Mouse (Mus musculus) liver, embryonic 13.5 days (tissue): ENCODE results near the gene Akap12. TPM values are rescaled to one million over a fixed set of nuclear protein-coding genes. Genes with fewer than 3 reads are reported as not detected.

Source experiments
- ATAC-seq: fragments of 200-750 bp; cut with Nextera tagmentation; 2 replicates; pipeline ENCODE4 v1.8.0; 2017; ENCODE audit warnings: low read depth, mild to moderate bottlenecking, moderate number of reproducible peaks, moderate library complexity
- DNase-seq: peaks from one replicate; pipeline ENCODE4 v3.0.0; 2022
- H3K27ac ChIP-seq: fragments of 300-500 bp; sonication (generic); 2 replicates; pipeline ENCODE4 v1.5.1; 2015; ENCODE audit warnings: moderate library complexity, mild to moderate bottlenecking, inconsistent platforms
- H3K27me3 ChIP-seq: fragments of 300-500 bp; sonication (generic); 2 replicates; pipeline ENCODE4 v1.6.1; 2015; ENCODE audit warnings: mild to moderate bottlenecking, inconsistent platforms
- H3K36me3 ChIP-seq: fragments of 300-500 bp; sonication (generic); 2 replicates; pipeline ENCODE4 v1.6.1; 2015; ENCODE audit warnings: mild to moderate bottlenecking, inconsistent platforms
- H3K4me1 ChIP-seq: fragments of 300-500 bp; sonication (generic); replicated peaks from 2 replicates; pipeline ENCODE4 v1.6.1; 2015; ENCODE audit warnings: inconsistent platforms
- H3K4me2 ChIP-seq: fragments of 300-500 bp; sonication (generic); 2 replicates; pipeline ENCODE4 v1.6.1; 2015; ENCODE audit warnings: inconsistent platforms, mild to moderate bottlenecking, moderate library complexity
- H3K4me3 ChIP-seq: fragments of 300-500 bp; sonication (generic); replicated peaks from 2 replicates; pipeline ENCODE4 v1.5.1; 2015; ENCODE audit warnings: mild to moderate bottlenecking, inconsistent platforms
- H3K9ac ChIP-seq: fragments of 300-500 bp; sonication (generic); 2 replicates; pipeline ENCODE4 v1.6.1; 2015; ENCODE audit warnings: mild to moderate bottlenecking, inconsistent platforms
- H3K9me3 ChIP-seq: fragments of 300-500 bp; sonication (generic); replicated peaks from 2 replicates; pipeline ENCODE4 v1.6.1; 2016; ENCODE audit warnings: inconsistent platforms
- WGBS: fragments of 180-500 bp; shearing (Covaris S2); methylation state at CpG from one replicate; pipeline ENCODE4 v1.1.7; 2015; ENCODE audit not compliant: insufficient replicate concordance; 5-methylcytosine and 5-hydroxymethylcytosine counted together
- polyA plus RNA-seq: library from polyadenylated mRNA; unstranded; fragments of >200 nt; fragmentation: Nextera tagmentation; extraction: Ambion mirVana; gene quantifications from 2 replicates; pipeline ENCODE4 v1.2.1, GENCODE M21; 2015

Akap12 gene
- polyA plus RNA-seq, 1 experiment from 2014 or later: 4.6 TPM

- H3K9me3 ChIP-seq: no peaks in the 10 kb centered on the region
- no peak for DNase-seq
- H3K4me2 ChIP-seq: no peak overlapping the region
- no peak overlapping the region for H3K27ac ChIP-seq
- H3K9ac ChIP-seq: no peak overlapping the region
- no peaks in the 10 kb centered on the region for H3K4me1 ChIP-seq
- WGBS: 53% methylated on average over 8 of the region's 8 CpGs
- no peaks in the 10 kb centered on the region for H3K36me3 ChIP-seq
- H3K27me3 ChIP-seq: no peaks in the 10 kb centered on the region
- H3K4me3 ChIP-seq: no peak overlapping the region
- ATAC-seq: no peak
These were observed 19.6 kb downstream of the Akap12 start for GRCm38 (mm10) chr10:4285752-4286151.

- Histone ChIP-seq H3K4me2 (no peak overlapping the region), H3K27ac (no peak overlapping the region), H3K9me3 (no peaks in the 10 kb centered on the region), H3K9ac (no peak overlapping the region), H3K4me1 (no peaks in the 10 kb centered on the region), H3K27me3 (no peaks in the 10 kb centered on the region), H3K36me3 (no peaks in the 10 kb centered on the region), H3K4me3 (no peak overlapping the region)
- DNase-seq (no peak), ATAC-seq (no peak)
- WGBS: 66% methylated on average over 5 of the region's 5 CpGs
These were observed 23.0 kb downstream of the Akap12 start for GRCm38 (mm10) chr10:4289171-4289570.

DNA sequence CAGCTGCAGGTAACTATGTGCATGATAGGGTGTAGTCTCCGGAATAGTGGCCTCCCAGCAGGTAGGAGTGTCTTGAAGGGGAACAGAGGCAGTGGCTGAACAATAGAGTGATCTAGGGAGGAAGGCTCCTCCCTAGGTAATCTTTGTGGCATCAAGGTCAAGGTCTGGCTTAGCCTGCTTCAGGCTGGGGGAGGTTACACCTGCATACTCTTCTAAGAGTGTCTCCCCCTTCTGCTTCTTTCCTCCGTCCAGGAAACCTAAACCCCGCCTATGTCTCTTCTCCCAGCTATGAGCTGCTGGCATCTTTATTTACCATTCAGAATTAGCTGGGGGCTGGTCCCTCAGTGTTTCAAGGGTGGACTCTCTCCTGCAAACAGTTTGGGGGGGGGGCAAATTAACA lies 23.5 kb downstream of the Akap12 start:
- Histone ChIP-seq H3K27me3 (no peaks in the 10 kb centered on the region), H3K9ac (no peak overlapping the region), H3K4me2 (no peak overlapping the region), H3K9me3 (no peaks in the 10 kb centered on the region), H3K4me1 (no peaks in the 10 kb centered on the region), H3K4me3 (no peak overlapping the region), H3K27ac (no peak overlapping the region), H3K36me3 (no peaks in the 10 kb centered on the region)
- WGBS: 37% methylated on average over 3 of the region's 3 CpGs
- no peak for DNase-seq
- ATAC-seq: no peak

DNA sequence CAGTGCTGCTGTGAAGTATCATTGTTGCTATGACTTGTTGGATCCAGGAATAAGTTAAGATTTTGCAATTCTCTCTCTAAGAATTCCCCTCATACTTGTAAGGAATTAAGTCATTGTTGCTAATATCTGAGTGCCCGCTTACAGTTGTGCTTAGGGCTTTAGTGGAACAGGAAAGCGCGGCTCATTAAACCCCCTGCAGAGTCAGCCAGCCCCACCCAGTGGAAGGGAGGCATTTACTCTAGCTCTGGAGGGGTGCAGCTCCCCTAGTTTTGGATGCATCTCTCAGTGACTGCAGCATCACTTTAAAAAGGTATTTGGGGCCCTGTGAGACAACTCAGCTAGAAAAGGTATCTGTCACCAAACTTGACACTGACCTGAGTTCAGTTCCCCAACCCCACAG lies 24.0 kb downstream of the Akap12 start:
- no peaks in the 10 kb centered on the region for H3K4me1 ChIP-seq
- no peak overlapping the region for H3K4me3 ChIP-seq
- DNase-seq (no peak), ATAC-seq (no peak)
- no peak overlapping the region for H3K4me2 ChIP-seq
- WGBS: 59% methylated on average over 3 of the region's 3 CpGs
- H3K9me3 ChIP-seq: no peaks in the 10 kb centered on the region
- no peaks in the 10 kb centered on the region for H3K27me3 ChIP-seq
- no peaks in the 10 kb centered on the region for H3K36me3 ChIP-seq
- no peak overlapping the region for H3K9ac ChIP-seq
- no peak overlapping the region for H3K27ac ChIP-seq

GRCm38 (mm10) chr10:4290561-4290960 lies 24.4 kb downstream of the Akap12 start:
- Histone ChIP-seq H3K4me3 (no peak overlapping the region), H3K36me3 (no peaks in the 10 kb centered on the region), H3K4me2 (no peak overlapping the region), H3K27me3 (no peaks in the 10 kb centered on the region), H3K4me1 (no peaks in the 10 kb centered on the region), H3K9ac (no peak overlapping the region), H3K9me3 (no peaks in the 10 kb centered on the region), H3K27ac (no peak overlapping the region)
- no peak for DNase-seq
- WGBS: 75% methylated on average over 6 of the region's 6 CpGs
- no peak for ATAC-seq

- WGBS: 33% methylated on average over 4 of the region's 4 CpGs
These were observed 27.2 kb downstream of the Akap12 start for GRCm38 (mm10) chr10:4293418-4293817.

DNA sequence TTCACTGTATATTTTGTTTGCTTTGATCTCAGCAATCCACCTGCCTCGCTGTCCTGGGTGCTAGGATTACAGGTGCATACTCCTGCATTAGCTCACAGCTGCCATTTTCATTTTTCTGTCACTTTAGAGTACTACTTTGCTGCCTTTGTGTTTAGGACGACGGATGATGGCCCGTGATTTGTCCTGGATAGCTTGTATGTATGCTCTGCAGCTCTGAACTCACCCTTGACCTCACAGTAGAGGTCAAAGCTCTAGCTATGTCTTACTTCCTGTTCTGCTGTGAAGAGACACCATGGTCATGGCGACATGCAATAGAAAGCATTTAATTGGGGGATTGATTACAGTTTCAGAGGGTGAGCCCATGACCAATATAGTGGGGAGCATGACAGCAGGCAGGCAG lies 37.4 kb downstream of the Akap12 start:
- Histone ChIP-seq H3K9me3 (no peaks in the 10 kb centered on the region), H3K4me1 (no peaks in the 10 kb centered on the region), H3K36me3 (no peaks in the 10 kb centered on the region), H3K9ac (no peak overlapping the region), H3K27me3 (no peaks in the 10 kb centered on the region), H3K27ac (no peak overlapping the region), H3K4me2 (no peak overlapping the region), H3K4me3 (no peak overlapping the region)
- ATAC-seq (no peak), DNase-seq (no peak)
- WGBS: 61% methylated on average over 5 of the region's 5 CpGs

More at GRCm38 (mm10) chr10:4293418-4293817, 27.2 kb downstream of the Akap12 start:
- no peak overlapping the region for H3K27ac ChIP-seq
- no peak overlapping the region for H3K4me3 ChIP-seq
- H3K36me3 ChIP-seq: no peaks in the 10 kb centered on the region
- DNase-seq (no peak), ATAC-seq (no peak)
- no peaks in the 10 kb centered on the region for H3K27me3 ChIP-seq
- H3K4me1 ChIP-seq: no peaks in the 10 kb centered on the region
- no peaks in the 10 kb centered on the region for H3K9me3 ChIP-seq
- no peak overlapping the region for H3K4me2 ChIP-seq
- H3K9ac ChIP-seq: no peak overlapping the region

DNA sequence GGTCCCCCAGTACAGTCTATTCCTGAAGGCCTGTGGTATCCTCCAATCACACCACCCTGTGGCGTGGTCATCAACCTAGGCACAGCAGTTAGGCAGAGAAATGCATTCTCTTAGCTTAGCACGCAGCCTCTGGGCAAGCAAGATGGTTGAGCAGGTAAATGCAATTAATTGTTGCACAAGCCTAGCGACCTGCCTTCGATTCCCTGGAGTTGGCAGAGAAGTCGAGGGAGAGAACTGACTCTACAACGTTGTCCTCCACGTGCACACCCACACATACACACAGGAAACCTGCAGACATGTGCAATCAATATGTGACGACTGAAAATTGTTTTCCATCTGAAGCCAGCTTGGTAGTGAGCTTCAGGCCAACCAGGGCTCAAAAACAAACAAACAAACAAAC lies 57.7 kb downstream of the Akap12 start:
- Histone ChIP-seq H3K9me3 (no peaks in the 10 kb centered on the region), H3K4me1 (no peaks in the 10 kb centered on the region; the same call in 1 of the 2 replicates), H3K9ac (no peak overlapping the region), H3K36me3 (no peaks in the 10 kb centered on the region), H3K27me3 (no peaks in the 10 kb centered on the region), H3K27ac (no peak overlapping the region), H3K4me2 (no peak overlapping the region), H3K4me3 (no peak overlapping the region)
- no peak for DNase-seq
- 60% methylated on average over 8 of the region's 8 CpGs for WGBS
- no peak for ATAC-seq

DNA sequence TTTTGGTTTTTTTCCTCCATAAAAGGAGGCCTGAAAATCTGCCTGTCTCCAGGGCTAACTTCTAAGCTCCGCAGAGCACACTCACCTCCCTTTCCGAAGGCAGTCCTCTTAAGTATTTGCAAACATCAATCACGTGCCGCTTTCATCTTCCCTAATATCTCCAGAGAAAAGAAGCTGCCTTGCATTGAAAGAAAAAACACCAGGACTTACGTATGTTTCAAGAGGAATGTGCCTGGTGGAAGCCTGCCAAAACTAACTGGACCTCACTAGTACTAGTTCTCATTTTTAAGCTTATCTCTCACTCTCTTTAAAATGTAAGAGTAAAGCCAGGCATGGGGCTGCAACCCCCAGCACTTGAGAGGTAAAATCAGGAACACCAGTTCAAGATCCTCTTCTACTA lies 59.4 kb downstream of the Akap12 start:
- H3K4me1 ChIP-seq: no peaks in the 10 kb centered on the region; the same call in 1 of the 2 replicates
- no peaks in the 10 kb centered on the region for H3K36me3 ChIP-seq
- no peak for DNase-seq
- 47% methylated on average over 5 of the region's 5 CpGs for WGBS
- H3K4me3 ChIP-seq: no peak overlapping the region
- no peak for ATAC-seq
- no peak overlapping the region for H3K27ac ChIP-seq
- H3K4me2 ChIP-seq: no peak overlapping the region
- H3K27me3 ChIP-seq: no peaks in the 10 kb centered on the region
- H3K9ac ChIP-seq: no peak overlapping the region
- no peaks in the 10 kb centered on the region for H3K9me3 ChIP-seq

DNA sequence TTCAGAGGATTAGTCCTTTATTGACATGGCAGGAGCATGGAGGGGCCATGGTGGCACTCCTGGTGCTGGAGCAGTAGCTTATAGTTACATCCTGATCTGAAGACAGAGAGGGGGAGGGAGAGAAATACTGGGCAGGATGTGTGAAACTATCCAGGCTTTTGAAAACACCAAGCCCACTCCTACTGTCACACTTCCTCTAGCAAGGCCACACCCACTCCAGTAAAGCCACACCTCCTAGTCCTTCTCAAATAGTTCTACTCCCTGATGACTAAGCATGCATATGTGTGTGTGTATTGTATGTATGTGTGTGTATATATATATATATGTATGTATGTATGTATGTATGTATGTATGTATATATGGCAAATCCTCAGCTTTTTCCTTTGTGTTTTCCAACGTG lies 61.5 kb downstream of the Akap12 start:
- Histone ChIP-seq H3K9me3 (no peaks in the 10 kb centered on the region), H3K4me2 (no peak overlapping the region), H3K4me1 (no peaks in the 10 kb centered on the region; the same call in 1 of the 2 replicates), H3K36me3 (no peaks in the 10 kb centered on the region), H3K4me3 (no peak overlapping the region), H3K27ac (no peak overlapping the region), H3K9ac (no peak overlapping the region), H3K27me3 (no peaks in the 10 kb centered on the region)
- 78% methylated on average over 1 of the region's 1 CpGs for WGBS
- DNase-seq: no peak
- no peak for ATAC-seq

DNA sequence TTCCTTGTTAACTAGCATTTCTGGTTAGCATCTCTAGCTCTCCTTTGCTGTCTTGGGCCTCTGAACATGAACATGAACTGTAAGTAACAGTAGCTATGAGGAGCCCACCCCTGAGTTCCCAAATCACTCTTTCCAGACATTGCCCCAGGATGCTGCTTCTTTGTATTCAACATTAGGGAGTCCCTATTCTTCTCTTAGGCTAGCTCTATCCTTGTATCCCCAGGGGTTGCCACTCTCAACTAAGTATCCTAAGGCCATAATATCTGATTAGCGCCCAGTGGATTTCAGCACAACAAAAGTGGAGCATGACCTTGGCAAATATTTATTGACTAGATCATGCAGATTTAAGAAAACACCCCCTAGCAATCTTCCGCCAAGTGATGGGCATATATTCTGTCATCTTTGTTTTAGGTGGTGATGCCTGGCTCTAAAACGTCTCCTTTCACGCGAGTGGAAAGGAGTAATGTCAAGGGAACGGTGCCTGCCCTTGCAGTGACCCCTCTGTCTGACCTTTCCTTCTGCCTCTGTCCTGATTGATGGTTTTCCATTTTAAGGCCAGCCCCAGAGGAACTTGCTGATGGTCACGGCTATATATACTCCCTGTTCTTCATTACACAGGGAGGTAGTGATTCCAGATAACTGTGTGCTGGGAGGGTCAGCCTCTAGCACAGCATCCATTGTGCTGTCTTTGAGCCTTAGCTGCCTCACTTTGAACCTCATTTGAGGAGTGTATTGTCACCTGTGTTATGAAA lies 66.2 kb downstream of the Akap12 start:
- Histone ChIP-seq H3K4me2 (no peak overlapping the region), H3K27me3 (no peaks in the 10 kb centered on the region), H3K4me3 (no peak overlapping the region), H3K4me1 (peaks cover 13% of the 10 kb centered on the region; the same call in 1 of the 2 replicates), H3K9me3 (no peaks in the 10 kb centered on the region), H3K27ac (no peak overlapping the region), H3K36me3 (no peaks in the 10 kb centered on the region), H3K9ac (no peak overlapping the region)
- ATAC-seq (no peak), DNase-seq (no peak)
- 63% methylated on average over 7 of the region's 7 CpGs for WGBS

GRCm38 (mm10) chr10:4333319-4333718 lies 67.1 kb downstream of the Akap12 start:
- DNase-seq (peak; percentile 24), ATAC-seq (no peak)
- H3K9ac ChIP-seq: no peak overlapping the region
- H3K4me2 ChIP-seq: peak overlapping the region; percentile 71
- H3K9me3 ChIP-seq: no peaks in the 10 kb centered on the region
- H3K4me1 ChIP-seq: peaks cover 13% of the 10 kb centered on the region; the same call in 1 of the 2 replicates
- no peaks in the 10 kb centered on the region for H3K36me3 ChIP-seq
- peak overlapping the region; percentile 52; the same call in 1 of the 2 replicates for H3K4me3 ChIP-seq
- no peak overlapping the region for H3K27ac ChIP-seq
- 10% methylated on average over 8 of the region's 8 CpGs for WGBS
- no peaks in the 10 kb centered on the region for H3K27me3 ChIP-seq
